Mouse (Mus musculus) embryonic facial prominence, embryonic 11.5 days (tissue): ENCODE results near the gene Plxdc2. TPM values are rescaled to one million over a fixed set of nuclear protein-coding genes. Genes with fewer than 3 reads are reported as not detected.

Source experiments
- ATAC-seq: fragments of 200-750 bp; cut with Nextera tagmentation; replicated peaks from 2 replicates; pipeline ENCODE4 v1.8.0; 2017; ENCODE audit warnings: low read depth; ENCODE audit not compliant: insufficient number of reproducible peaks, low FRiP score, low TSS enrichment
- DNase-seq: peaks from one replicate; pipeline ENCODE4 v3.0.0-alpha.2; 2015; ENCODE audit warnings: low spot score
- H3K27ac ChIP-seq: fragments of 300-500 bp; sonication (generic); replicated peaks from 2 replicates; pipeline ENCODE4 v1.5.1; 2014; ENCODE audit warnings: mild to moderate bottlenecking, low read depth, low read length, control low read depth
- H3K27me3 ChIP-seq: fragments of 300-500 bp; sonication (generic); 2 replicates; pipeline ENCODE4 v1.6.1; 2014; ENCODE audit warnings: mild to moderate bottlenecking, low read length, moderate library complexity, mixed read lengths; ENCODE audit not compliant: control insufficient read depth, insufficient read depth
- H3K36me3 ChIP-seq: fragments of 300-500 bp; sonication (generic); replicated peaks from 2 replicates; pipeline ENCODE4 v1.6.1; 2014; ENCODE audit warnings: low read depth, mild to moderate bottlenecking, low read length, moderate library complexity, mixed read lengths; ENCODE audit not compliant: control insufficient read depth, insufficient read depth
- H3K4me1 ChIP-seq: fragments of 300-500 bp; sonication (generic); 2 replicates; pipeline ENCODE4 v1.6.1; 2014; ENCODE audit warnings: low read length, mixed read lengths; ENCODE audit not compliant: control insufficient read depth, insufficient read depth
- H3K4me2 ChIP-seq: fragments of 300-500 bp; sonication (generic); 2 replicates; pipeline ENCODE4 v1.6.1; 2014; ENCODE audit warnings: low read depth, mild to moderate bottlenecking, control low read depth, low read length, moderate library complexity
- H3K4me3 ChIP-seq: fragments of 300-500 bp; sonication (generic); 2 replicates; pipeline ENCODE4 v1.5.1; 2014; ENCODE audit warnings: low read depth, low read length, control low read depth
- H3K9ac ChIP-seq: fragments of 300-500 bp; sonication (generic); replicated peaks from 2 replicates; pipeline ENCODE4 v1.6.1; 2014; ENCODE audit warnings: mild to moderate bottlenecking, control low read depth, low read length
- H3K9me3 ChIP-seq: fragments of 300-500 bp; sonication (generic); replicated peaks from 2 replicates; pipeline ENCODE4 v1.6.1; 2016; ENCODE audit warnings: mild to moderate bottlenecking, low read length, inconsistent platforms, mixed read lengths; ENCODE audit not compliant: control insufficient read depth
- WGBS: fragments of 180-500 bp; shearing (Covaris S2); extraction: QIAGEN DNeasy Blood & Tissue Kit; methylation state at CpG from one replicate; pipeline ENCODE4 v1.1.7; 2014; 5-methylcytosine and 5-hydroxymethylcytosine counted together
- polyA plus RNA-seq: library from polyadenylated mRNA; unstranded; fragments of >200 nt; fragmentation: Nextera tagmentation; extraction: Ambion mirVana; gene quantifications from 2 replicates; pipeline ENCODE4 v1.2.1, GENCODE M21; 2014

Gene Plxdc2
- polyA plus RNA-seq, 1 experiment from 2014 or later: 20.5 TPM

- peak overlapping the region; percentile 80; the same call in 1 of the 2 replicates for H3K27ac ChIP-seq
- under 1% methylated on average over 33 of the region's 33 CpGs for WGBS
- H3K9me3 ChIP-seq: no peaks in the 10 kb centered on the region
- ATAC-seq (peak; percentile 17), DNase-seq (peak; percentile 38)
- H3K9ac ChIP-seq: peak overlapping the region; percentile 57
- no peaks in the 10 kb centered on the region for H3K36me3 ChIP-seq
- H3K27me3 ChIP-seq: no peaks in the 10 kb centered on the region
- H3K4me2 ChIP-seq: peak overlapping the region; percentile 83
- no peaks in the 10 kb centered on the region; the same call in 1 of the 2 replicates for H3K4me1 ChIP-seq
- H3K4me3 ChIP-seq: peak overlapping the region; percentile 70
Measured at GRCm38 (mm10) chr2:16356921-16357837, 1.1 kb downstream of the Plxdc2 start.

DNA sequence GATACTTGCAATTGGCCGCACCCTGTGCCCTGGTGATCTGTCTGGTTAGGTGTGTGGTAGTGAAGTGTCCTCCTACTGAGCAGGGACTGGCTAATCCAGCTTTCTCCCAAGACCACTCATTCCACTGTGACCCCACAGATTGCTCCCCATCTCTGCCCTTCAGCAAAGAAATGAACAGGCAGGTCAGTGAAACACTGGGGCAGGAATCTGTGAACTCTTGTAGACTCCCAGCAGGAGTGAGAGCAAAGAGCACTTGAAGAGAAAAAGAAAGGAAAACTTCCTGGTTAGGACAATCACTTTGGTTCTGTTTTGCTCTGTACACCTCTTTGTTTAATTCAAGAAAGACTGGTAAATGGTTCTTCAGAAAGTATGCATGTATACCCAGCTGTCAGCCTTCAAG lies 1.8 kb downstream of the Plxdc2 start:
- Histone ChIP-seq H3K4me3 (peak overlapping the region; percentile 70), H3K27ac (no peak overlapping the region), H3K9ac (peak overlapping the region; percentile 57), H3K27me3 (no peaks in the 10 kb centered on the region), H3K4me2 (peak overlapping the region; percentile 83), H3K36me3 (no peaks in the 10 kb centered on the region), H3K4me1 (no peaks in the 10 kb centered on the region; the same call in 1 of the 2 replicates), H3K9me3 (no peaks in the 10 kb centered on the region)
- ATAC-seq: no peak
- no peak for DNase-seq
- 31% methylated on average over 1 of the region's 1 CpGs for WGBS

DNA sequence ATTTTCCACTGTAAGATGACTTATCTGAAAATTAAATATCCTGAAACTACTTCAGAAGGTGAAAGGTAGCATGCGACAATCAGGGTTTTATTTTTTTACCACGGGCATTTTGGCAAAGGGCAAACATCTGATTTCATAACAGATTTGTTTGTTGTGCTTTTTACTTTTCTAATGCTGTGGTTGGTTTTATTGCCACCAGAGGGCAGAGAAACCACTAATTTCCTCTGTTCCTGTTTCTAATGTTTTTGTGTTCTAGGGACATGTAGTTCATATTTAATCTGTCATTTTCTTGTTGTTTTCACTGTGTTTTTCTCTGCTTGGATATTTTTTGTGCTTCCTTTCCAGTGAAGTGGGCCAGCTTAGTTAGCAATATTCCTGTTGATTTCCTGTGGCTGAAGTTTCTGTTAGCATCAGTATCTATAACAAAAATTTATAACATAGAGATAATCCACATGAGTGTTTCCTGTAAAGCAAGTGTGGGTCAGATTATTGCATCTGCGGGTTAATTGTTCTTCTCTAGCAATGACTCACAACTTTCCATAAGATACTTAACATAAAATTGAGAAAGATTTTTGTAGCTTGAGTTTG lies 3.3 kb downstream of the Plxdc2 start:
- DNase-seq (peak; percentile 59), ATAC-seq (no peak)
- Histone ChIP-seq H3K4me3 (no peak overlapping the region), H3K4me1 (no peaks in the 10 kb centered on the region; the same call in 1 of the 2 replicates), H3K4me2 (no peak overlapping the region), H3K9ac (no peak overlapping the region), H3K27ac (no peak overlapping the region), H3K36me3 (no peaks in the 10 kb centered on the region), H3K27me3 (no peaks in the 10 kb centered on the region), H3K9me3 (no peaks in the 10 kb centered on the region)
- WGBS: 60% methylated on average over 3 of the region's 3 CpGs

DNA sequence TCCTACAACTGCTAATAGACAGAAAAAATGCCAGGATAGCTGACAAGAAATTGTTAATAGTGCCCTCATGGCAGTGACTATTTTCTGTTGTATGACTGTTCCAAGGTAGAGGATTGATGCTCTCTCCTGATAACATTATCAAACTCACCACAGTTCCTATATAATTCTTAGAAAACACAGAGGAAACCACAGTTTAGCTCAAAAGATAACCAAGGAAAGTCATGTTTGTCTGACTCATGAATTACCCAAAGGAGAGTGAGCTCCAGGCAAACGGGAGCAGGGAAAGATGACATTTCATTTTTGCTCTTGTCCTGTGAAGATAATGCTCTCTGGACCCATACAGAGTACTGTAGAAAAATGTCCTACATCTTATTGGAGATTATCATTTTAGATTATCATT lies 8.6 kb downstream of the Plxdc2 start:
- ATAC-seq (no peak), DNase-seq (no peak)
- WGBS: 69% methylated on average over 1 of the region's 1 CpGs

DNA sequence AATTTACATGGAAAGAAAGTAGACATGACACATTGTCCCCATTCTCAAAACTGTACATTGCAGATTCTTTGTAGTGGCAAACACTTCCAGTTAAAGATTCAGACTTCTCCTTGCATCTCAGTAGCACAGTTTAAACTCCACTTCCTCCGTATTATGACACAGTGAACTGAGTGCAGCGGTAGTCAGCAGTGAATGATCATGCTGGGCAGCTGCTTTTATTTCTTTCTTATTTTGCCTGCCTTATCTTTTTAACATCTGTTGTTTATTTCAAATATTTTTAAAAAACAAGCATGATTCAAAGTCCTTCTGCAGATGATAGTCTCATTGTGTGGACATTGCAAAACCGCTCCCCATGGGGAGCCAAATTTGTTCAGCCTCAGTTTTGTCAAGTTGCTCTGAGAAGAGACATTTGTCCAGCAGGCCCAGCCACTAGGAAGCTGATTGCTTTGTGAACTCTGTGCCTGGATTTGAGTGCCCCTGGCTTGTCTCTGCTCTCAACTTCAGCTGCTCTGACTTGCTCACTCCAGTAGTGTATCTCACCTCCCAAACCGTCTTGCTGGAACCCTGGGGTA lies 9.8 kb downstream of the Plxdc2 start:
- no peak overlapping the region for H3K9ac ChIP-seq
- no peaks in the 10 kb centered on the region for H3K9me3 ChIP-seq
- no peaks in the 10 kb centered on the region for H3K36me3 ChIP-seq
- ATAC-seq (no peak), DNase-seq (no peak)
- H3K4me1 ChIP-seq: no peaks in the 10 kb centered on the region
- 62% methylated on average over 4 of the region's 4 CpGs for WGBS
- H3K27me3 ChIP-seq: no peaks in the 10 kb centered on the region
- H3K4me2 ChIP-seq: no peak overlapping the region
- H3K4me3 ChIP-seq: no peak overlapping the region
- no peak overlapping the region for H3K27ac ChIP-seq

More for the DNA sequence above, 8.6 kb downstream of the Plxdc2 start:
- Histone ChIP-seq H3K4me1 (no peaks in the 10 kb centered on the region), H3K4me2 (no peak overlapping the region), H3K27me3 (no peaks in the 10 kb centered on the region), H3K36me3 (no peaks in the 10 kb centered on the region), H3K27ac (no peak overlapping the region), H3K9ac (no peak overlapping the region), H3K9me3 (no peaks in the 10 kb centered on the region), H3K4me3 (no peak overlapping the region)

DNA sequence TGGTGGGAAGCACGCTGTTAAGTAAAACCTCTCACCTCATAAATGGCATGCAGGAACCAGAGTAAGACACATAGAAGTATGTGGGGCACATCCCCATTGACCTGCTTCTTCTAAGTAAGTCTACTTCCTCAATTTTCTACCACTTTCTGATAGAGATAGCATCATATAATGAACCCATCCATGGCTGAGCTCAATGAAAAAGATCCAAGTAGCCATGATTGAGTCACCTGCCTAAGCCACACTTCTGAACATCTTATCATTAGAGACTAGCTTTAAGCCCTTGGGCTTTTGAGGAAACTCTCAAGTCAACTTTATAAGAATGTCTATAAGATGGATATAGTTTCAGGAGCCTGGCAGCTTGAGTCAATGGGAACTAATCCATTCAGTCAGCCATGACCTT lies 14.3 kb downstream of the Plxdc2 start:
- Histone ChIP-seq H3K27ac (no peak overlapping the region), H3K27me3 (no peaks in the 10 kb centered on the region), H3K9ac (no peak overlapping the region), H3K4me1 (no peaks in the 10 kb centered on the region), H3K4me2 (no peak overlapping the region), H3K9me3 (no peaks in the 10 kb centered on the region), H3K4me3 (no peak overlapping the region), H3K36me3 (no peaks in the 10 kb centered on the region)
- DNase-seq (no peak), ATAC-seq (no peak)
- 93% methylated on average over 1 of the region's 1 CpGs for WGBS

DNA sequence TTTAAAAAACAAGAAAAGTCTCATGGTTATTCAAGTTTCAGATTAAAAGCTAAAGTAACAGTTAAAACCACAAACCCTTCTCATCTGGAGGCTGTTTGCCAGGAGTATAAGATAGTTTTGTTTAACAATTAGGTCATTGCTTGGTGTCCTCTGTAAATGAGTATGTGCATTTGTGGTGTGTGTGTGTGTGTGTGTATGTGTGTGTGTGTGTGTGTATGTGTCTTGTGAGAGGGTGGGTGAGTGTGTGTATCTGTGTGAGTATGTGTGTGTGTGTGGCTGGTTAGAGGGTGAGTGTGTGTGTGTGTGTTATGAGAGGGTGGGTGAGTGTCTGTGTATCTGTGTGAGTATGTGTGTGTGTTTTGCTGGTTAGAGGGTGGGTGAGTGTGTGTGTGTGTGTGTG lies 18.2 kb downstream of the Plxdc2 start:
- Histone ChIP-seq H3K4me1 (no peaks in the 10 kb centered on the region), H3K27me3 (no peaks in the 10 kb centered on the region), H3K36me3 (no peaks in the 10 kb centered on the region), H3K4me2 (no peak overlapping the region), H3K4me3 (no peak overlapping the region), H3K9ac (no peak overlapping the region), H3K27ac (no peak overlapping the region), H3K9me3 (no peaks in the 10 kb centered on the region)
- ATAC-seq: no peak
- no peak for DNase-seq

DNA sequence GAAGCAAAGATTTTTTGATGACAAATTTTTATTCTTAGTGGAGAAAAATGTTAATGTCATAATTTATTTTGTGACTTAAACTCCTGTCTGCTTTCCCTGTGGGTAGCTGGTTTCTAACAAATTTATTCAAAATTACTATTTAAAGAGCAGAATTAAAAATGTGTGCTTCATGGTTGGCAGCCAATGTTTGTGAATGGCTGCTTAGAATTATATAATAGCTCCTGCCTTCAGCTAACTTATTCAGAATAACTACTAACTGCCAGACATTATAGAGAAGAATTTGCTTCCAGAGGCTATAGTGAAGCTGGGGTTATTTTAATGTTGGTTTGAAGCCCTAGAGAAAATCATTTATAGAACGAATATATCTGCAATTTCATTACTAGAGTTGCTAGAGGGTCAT lies 30.1 kb downstream of the Plxdc2 start:
- WGBS: 71% methylated on average over 1 of the region's 1 CpGs
- ATAC-seq: no peak
- H3K4me3 ChIP-seq: no peak overlapping the region

More for the DNA sequence above, 30.1 kb downstream of the Plxdc2 start:
- Histone ChIP-seq H3K4me2 (no peak overlapping the region), H3K27ac (no peak overlapping the region), H3K9me3 (no peaks in the 10 kb centered on the region), H3K9ac (no peak overlapping the region), H3K4me1 (no peaks in the 10 kb centered on the region), H3K27me3 (no peaks in the 10 kb centered on the region), H3K36me3 (no peaks in the 10 kb centered on the region)
- no peak for DNase-seq
